Mouse (Mus musculus): ENCODE measurements around the gene Fzd7. TPM values are rescaled to one million over a fixed set of nuclear protein-coding genes. Genes with fewer than 3 reads are reported as not detected.

Gene Fzd7
- polyA plus RNA-seq, 1 experiment from 2014 or later = 12.7 TPM

- ATAC-seq (replicated peaks; ENCODE audit: low FRiP score) (no peak), DNase-seq (ENCODE audit: low spot score) (no peak)
- WGBS = 88% methylated on average over 3 of the region's 3 CpGs
- no peak overlapping the region for H3K27ac ChIP-seq (ENCODE audit: low read depth, low read length)
- peaks cover 12% of the 10 kb centered on the region for H3K4me1 ChIP-seq (replicated peaks; ENCODE audit: control insufficient read depth, insufficient read depth, low read length)
- H3K9ac ChIP-seq (ENCODE audit: low read length) = no peak overlapping the region
- H3K27me3 ChIP-seq (ENCODE audit: control insufficient read depth, insufficient read depth, low read length) = peaks cover 15% of the 10 kb centered on the region
- H3K4me2 ChIP-seq (ENCODE audit: low read depth, low read length, severe bottlenecking) = no peak overlapping the region
- no peak overlapping the region for H3K4me3 ChIP-seq (ENCODE audit: low read depth, low read length)
- no peaks in the 10 kb centered on the region for H3K9me3 ChIP-seq (ENCODE audit: control insufficient read depth, low read length)
- H3K36me3 ChIP-seq (ENCODE audit: control insufficient read depth, insufficient read depth, low read length) = no peaks in the 10 kb centered on the region
These were observed 3.3 kb upstream of the Fzd7 start for GRCm38 (mm10) chr1:59478911-59479310.

- Histone ChIP-seq H3K27me3 (ENCODE audit: control insufficient read depth, insufficient read depth, low read length) (peaks cover 18% of the 10 kb centered on the region), H3K27ac (ENCODE audit: low read depth, low read length) (peak overlapping the region; percentile 86), H3K9ac (ENCODE audit: low read length) (peak overlapping the region; percentile 53), H3K4me3 (ENCODE audit: low read depth, low read length) (peak overlapping the region; percentile 62), H3K4me2 (ENCODE audit: low read depth, low read length, severe bottlenecking) (peak overlapping the region; percentile 99), H3K4me1 (replicated peaks; ENCODE audit: control insufficient read depth, insufficient read depth, low read length) (peaks cover 20% of the 10 kb centered on the region), H3K36me3 (ENCODE audit: control insufficient read depth, insufficient read depth, low read length) (no peaks in the 10 kb centered on the region), H3K9me3 (ENCODE audit: control insufficient read depth, low read length) (no peaks in the 10 kb centered on the region)
- DNase-seq (ENCODE audit: low spot score) (peak; percentile 66), ATAC-seq (replicated peaks; ENCODE audit: low FRiP score) (no peak)
- WGBS = 1% methylated on average over 23 of the region's 23 CpGs
These were observed 1.3 kb upstream of the Fzd7 start for GRCm38 (mm10) chr1:59480821-59481455.

GRCm38 (mm10) chr1:59481456-59482291 lies 550 bp upstream of the Fzd7 start:
- ATAC-seq (replicated peaks; ENCODE audit: low FRiP score) = peak; percentile 95
- Histone ChIP-seq H3K36me3 (ENCODE audit: control insufficient read depth, insufficient read depth, low read length) (no peaks in the 10 kb centered on the region), H3K4me1 (replicated peaks; ENCODE audit: control insufficient read depth, insufficient read depth, low read length) (peaks cover 20% of the 10 kb centered on the region), H3K4me2 (ENCODE audit: low read depth, low read length, severe bottlenecking) (peak overlapping the region; percentile 99), H3K4me3 (ENCODE audit: low read depth, low read length) (peak overlapping the region; percentile 62), H3K9me3 (ENCODE audit: control insufficient read depth, low read length) (no peaks in the 10 kb centered on the region), H3K27me3 (ENCODE audit: control insufficient read depth, insufficient read depth, low read length) (peaks cover 18% of the 10 kb centered on the region), H3K9ac (ENCODE audit: low read length) (peak overlapping the region; percentile 75), H3K27ac (ENCODE audit: low read depth, low read length) (peak overlapping the region; percentile 86)
- peak; percentile 98 for DNase-seq (ENCODE audit: low spot score)
- WGBS = 2% methylated on average over 57 of the region's 57 CpGs

- Histone ChIP-seq H3K4me1 (replicated peaks; ENCODE audit: control insufficient read depth, insufficient read depth, low read length) (peaks cover 30% of the 10 kb centered on the region), H3K4me2 (ENCODE audit: low read depth, low read length, severe bottlenecking) (peak overlapping the region; percentile 99), H3K9me3 (ENCODE audit: control insufficient read depth, low read length) (no peaks in the 10 kb centered on the region), H3K9ac (ENCODE audit: low read length) (peak overlapping the region; percentile 75), H3K27me3 (ENCODE audit: control insufficient read depth, insufficient read depth, low read length) (peaks cover 18% of the 10 kb centered on the region), H3K36me3 (ENCODE audit: control insufficient read depth, insufficient read depth, low read length) (no peaks in the 10 kb centered on the region), H3K4me3 (ENCODE audit: low read depth, low read length) (peak overlapping the region; percentile 62), H3K27ac (ENCODE audit: low read depth, low read length) (peak overlapping the region; percentile 81; the same call in 1 of the 2 replicates)
- DNase-seq (ENCODE audit: low spot score) (peak; percentile 77), ATAC-seq (replicated peaks; ENCODE audit: low FRiP score) (no peak)
- WGBS = under 1% methylated on average over 79 of the region's 88 CpGs
These were observed 684 bp downstream of the Fzd7 start for GRCm38 (mm10) chr1:59482696-59483520.

GRCm38 (mm10) chr1:59483521-59484245 lies 1.5 kb downstream of the Fzd7 start:
- ATAC-seq (replicated peaks; ENCODE audit: low FRiP score) (peak; percentile 49), DNase-seq (ENCODE audit: low spot score) (peak; percentile 90)
- Histone ChIP-seq H3K9ac (ENCODE audit: low read length) (peak overlapping the region; percentile 75), H3K4me2 (ENCODE audit: low read depth, low read length, severe bottlenecking) (peak overlapping the region; percentile 99), H3K36me3 (ENCODE audit: control insufficient read depth, insufficient read depth, low read length) (no peaks in the 10 kb centered on the region), H3K9me3 (ENCODE audit: control insufficient read depth, low read length) (no peaks in the 10 kb centered on the region), H3K4me3 (ENCODE audit: low read depth, low read length) (peak overlapping the region; percentile 62), H3K27ac (ENCODE audit: low read depth, low read length) (no peak overlapping the region), H3K27me3 (ENCODE audit: control insufficient read depth, insufficient read depth, low read length) (peaks cover 17% of the 10 kb centered on the region), H3K4me1 (replicated peaks; ENCODE audit: control insufficient read depth, insufficient read depth, low read length) (peaks cover 30% of the 10 kb centered on the region)
- under 1% methylated on average over 46 of the region's 46 CpGs for WGBS

GRCm38 (mm10) chr1:59484314-59484713 lies 2.1 kb downstream of the Fzd7 start:
- H3K4me1 ChIP-seq (replicated peaks; ENCODE audit: control insufficient read depth, insufficient read depth, low read length) = peaks cover 30% of the 10 kb centered on the region

GRCm38 (mm10) chr1:59484791-59485785 lies 2.9 kb downstream of the Fzd7 start:
- Histone ChIP-seq H3K9me3 (ENCODE audit: control insufficient read depth, low read length) (no peaks in the 10 kb centered on the region), H3K36me3 (ENCODE audit: control insufficient read depth, insufficient read depth, low read length) (no peaks in the 10 kb centered on the region), H3K9ac (ENCODE audit: low read length) (peak overlapping the region; percentile 75), H3K4me2 (ENCODE audit: low read depth, low read length, severe bottlenecking) (peak overlapping the region; percentile 99), H3K4me3 (ENCODE audit: low read depth, low read length) (peak overlapping the region; percentile 62), H3K27ac (ENCODE audit: low read depth, low read length) (no peak overlapping the region), H3K4me1 (replicated peaks; ENCODE audit: control insufficient read depth, insufficient read depth, low read length) (peaks cover 30% of the 10 kb centered on the region), H3K27me3 (ENCODE audit: control insufficient read depth, insufficient read depth, low read length) (peaks cover 9% of the 10 kb centered on the region)
- peak; percentile 75 for DNase-seq (ENCODE audit: low spot score)
- ATAC-seq (replicated peaks; ENCODE audit: low FRiP score) = 0 out of 2 replicates have a peak, but pooled peaks have one; percentile 13
- 3% methylated on average over 16 of the region's 16 CpGs for WGBS

More at GRCm38 (mm10) chr1:59484314-59484713, 2.1 kb downstream of the Fzd7 start:
- ATAC-seq (replicated peaks; ENCODE audit: low FRiP score) = no peak
- H3K4me2 ChIP-seq (ENCODE audit: low read depth, low read length, severe bottlenecking) = peak overlapping the region; percentile 99
- no peaks in the 10 kb centered on the region for H3K36me3 ChIP-seq (ENCODE audit: control insufficient read depth, insufficient read depth, low read length)
- peak overlapping the region; percentile 75 for H3K9ac ChIP-seq (ENCODE audit: low read length)
- H3K27me3 ChIP-seq (ENCODE audit: control insufficient read depth, insufficient read depth, low read length) = peaks cover 13% of the 10 kb centered on the region
- DNase-seq (ENCODE audit: low spot score) = peak; percentile 73
- 1% methylated on average over 21 of the region's 21 CpGs for WGBS
- peak overlapping the region; percentile 62 for H3K4me3 ChIP-seq (ENCODE audit: low read depth, low read length)
- H3K9me3 ChIP-seq (ENCODE audit: control insufficient read depth, low read length) = no peaks in the 10 kb centered on the region
- H3K27ac ChIP-seq (ENCODE audit: low read depth, low read length) = no peak overlapping the region
